Mouse (Mus musculus): ENCODE measurements around the gene Cdh23.

Cdh23 gene

GRCm38 (mm10) chr10:60284676-60285111 lies 411.6 kb downstream of the Cdh23 start:
- no peak for DNase-seq (ENCODE audit: low spot score)

- no peak for DNase-seq (ENCODE audit: low spot score)
Measured at GRCm38 (mm10) chr10:60284248-60284647, 412.0 kb downstream of the Cdh23 start.

- DNase-seq (ENCODE audit: low spot score) = peak; percentile 52
Measured at GRCm38 (mm10) chr10:60282116-60283014, 413.9 kb downstream of the Cdh23 start.

GRCm38 (mm10) chr10:60281571-60282050 lies 414.7 kb downstream of the Cdh23 start:
- DNase-seq (ENCODE audit: low spot score) = no peak

GRCm38 (mm10) chr10:60280353-60280752 lies 415.9 kb downstream of the Cdh23 start:
- no peak for DNase-seq (ENCODE audit: low spot score)

- peak; percentile 60 for DNase-seq (ENCODE audit: low spot score)
Measured at GRCm38 (mm10) chr10:60279941-60280301, 416.4 kb downstream of the Cdh23 start.

- peak; percentile 42 for DNase-seq (ENCODE audit: low spot score)
Measured at GRCm38 (mm10) chr10:60279290-60279940, 416.9 kb downstream of the Cdh23 start.

- DNase-seq (ENCODE audit: low spot score) = no peak
Measured at GRCm38 (mm10) chr10:60278786-60279185, 417.5 kb downstream of the Cdh23 start.

- DNase-seq (ENCODE audit: low spot score) = no peak
Measured at GRCm38 (mm10) chr10:60278006-60278399, 418.3 kb downstream of the Cdh23 start.

- peak; percentile 94 for DNase-seq (ENCODE audit: low spot score)
Measured at GRCm38 (mm10) chr10:60277207-60278005, 418.9 kb downstream of the Cdh23 start, which contains the start of gene Psap. Psap (plus strand) TSS chr10:60277627.

GRCm38 (mm10) chr10:60273382-60273781 lies 422.9 kb downstream of the Cdh23 start:
- DNase-seq (ENCODE audit: low spot score) = no peak

- no peak for DNase-seq (ENCODE audit: low spot score)
Measured at GRCm38 (mm10) chr10:60272241-60272640, 424.0 kb downstream of the Cdh23 start.

- no peak for DNase-seq (ENCODE audit: low spot score)
Measured at GRCm38 (mm10) chr10:60271015-60271414, 425.3 kb downstream of the Cdh23 start.

GRCm38 (mm10) chr10:60269141-60270064 lies 426.9 kb downstream of the Cdh23 start:
- no peak for DNase-seq (ENCODE audit: low spot score)

GRCm38 (mm10) chr10:60268738-60269137 lies 427.6 kb downstream of the Cdh23 start:
- DNase-seq (ENCODE audit: low spot score) = no peak

- DNase-seq (ENCODE audit: low spot score) = no peak
Measured at GRCm38 (mm10) chr10:60266842-60267401, 429.4 kb downstream of the Cdh23 start.

- DNase-seq (ENCODE audit: low spot score) = no peak
Measured at GRCm38 (mm10) chr10:60265252-60265651, 431.0 kb downstream of the Cdh23 start.

GRCm38 (mm10) chr10:60263351-60263750 lies 432.9 kb downstream of the Cdh23 start:
- DNase-seq (ENCODE audit: low spot score) = no peak

- peak; percentile 86 for DNase-seq (ENCODE audit: low spot score)
Measured at GRCm38 (mm10) chr10:60262386-60262785, 433.9 kb downstream of the Cdh23 start.

GRCm38 (mm10) chr10:60261530-60261929 lies 434.8 kb downstream of the Cdh23 start:
- DNase-seq (ENCODE audit: low spot score) = no peak
